Mouse (Mus musculus) heart, embryonic 14.5 days (tissue): ENCODE data around the gene Rgs12. TPM values are rescaled to one million over a fixed set of nuclear protein-coding genes. Genes with fewer than 3 reads are reported as not detected.

ENCODE experiments used
- ATAC-seq: fragments of 200-750 bp; cut with Nextera tagmentation; 2 replicates; pipeline ENCODE4 v1.8.0; 2017; ENCODE audit warnings: low read depth, moderate TSS enrichment; ENCODE audit not compliant: insufficient number of reproducible peaks, insufficient read depth, low FRiP score
- H3K27ac ChIP-seq, 2 experiments: fragments of 200-500 bp in 1 of 2; fragments of 300-500 bp in 1 of 2; sonication (generic) in 1 of 2; replicated peaks in 1 of 2; 2 replicates each; pipeline ENCODE4 v1.5.1; 2012 to 2014; ENCODE audit warnings: low read depth in 2 of 2, low read length in 2 of 2, control low read depth in 1 of 2, mild to moderate bottlenecking in 1 of 2, mixed read lengths in 1 of 2; ENCODE audit not compliant: control insufficient read depth in 1 of 2, insufficient read depth in 1 of 2
- H3K27me3 ChIP-seq: fragments of 300-500 bp; sonication (generic); 2 replicates; pipeline ENCODE4 v1.6.1; 2014; ENCODE audit warnings: mild to moderate bottlenecking, low read length, control low read depth; ENCODE audit not compliant: control insufficient read depth, insufficient read depth
- H3K36me3 ChIP-seq: fragments of 300-500 bp; sonication (generic); 2 replicates; pipeline ENCODE4 v1.6.1; 2014; ENCODE audit warnings: mild to moderate bottlenecking, control low read depth, low read length, mixed read lengths; ENCODE audit not compliant: control insufficient read depth, insufficient read depth
- H3K4me1 ChIP-seq, 2 experiments: fragments of 200-500 bp in 1 of 2; fragments of 300-500 bp in 1 of 2; sonication (generic) in 1 of 2; 2 replicates each; pipeline ENCODE4 v1.6.1; 2012 to 2014; ENCODE audit warnings: low read length in 2 of 2, control low read depth in 1 of 2, mixed read lengths in 1 of 2; ENCODE audit not compliant: control insufficient read depth in 2 of 2, insufficient read depth in 2 of 2
- H3K4me2 ChIP-seq: fragments of 300-500 bp; sonication (generic); 2 replicates; pipeline ENCODE4 v1.6.1; 2014; ENCODE audit warnings: mild to moderate bottlenecking, low read length
- H3K4me3 ChIP-seq, 2 experiments: fragments of 200-500 bp in 1 of 2; fragments of 300-500 bp in 1 of 2; sonication (generic) in 1 of 2; 2 replicates each; pipeline ENCODE4 v1.5.1; 2012 to 2014; ENCODE audit warnings: low read length in 2 of 2, mild to moderate bottlenecking in 2 of 2, control low read depth in 1 of 2, low read depth in 1 of 2, moderate library complexity in 1 of 2; ENCODE audit not compliant: control insufficient read depth in 1 of 2, insufficient read depth in 1 of 2
- H3K9ac ChIP-seq: fragments of 300-500 bp; sonication (generic); 2 replicates; pipeline ENCODE4 v1.6.1; 2014; ENCODE audit warnings: mild to moderate bottlenecking, low read length
- H3K9me3 ChIP-seq: fragments of 300-500 bp; sonication (generic); 2 replicates; pipeline ENCODE4 v1.6.1; 2016; ENCODE audit warnings: low read length, control low read depth; ENCODE audit not compliant: control insufficient read depth
- WGBS: fragments of 180-500 bp; shearing (Covaris S2); extraction: QIAGEN DNeasy Blood & Tissue Kit; methylation state at CpG from one replicate; pipeline ENCODE4 v1.1.7; 2014; 5-methylcytosine and 5-hydroxymethylcytosine counted together
- polyA plus RNA-seq: library from polyadenylated mRNA; unstranded; fragments of >200 nt; fragmentation: Nextera tagmentation; extraction: Ambion mirVana; gene quantifications from 2 replicates; pipeline ENCODE4 v1.2.1, GENCODE M21; 2014

The Rgs12 gene
- polyA plus RNA-seq, 1 experiment from 2014 or later = 30.6 TPM

DNA sequence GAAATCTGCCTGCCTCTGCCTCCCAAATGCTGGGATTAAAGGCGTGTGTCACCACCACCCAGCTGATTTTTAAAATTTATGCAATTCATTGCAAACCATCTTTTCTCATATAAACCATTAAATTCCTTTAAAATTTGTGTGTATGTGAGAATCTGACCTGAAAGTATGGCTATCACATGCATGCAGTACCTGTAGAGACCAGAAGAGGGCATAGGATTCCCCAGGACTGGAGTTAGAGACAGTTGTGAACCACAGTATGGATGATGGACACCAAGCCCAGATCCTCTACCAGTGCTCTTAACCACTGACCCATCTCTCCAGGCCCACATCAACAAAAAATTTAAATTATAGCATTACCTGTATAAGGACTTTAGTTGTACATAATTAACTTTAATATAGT, 15.8 kb upstream of the Rgs12 start:
- H3K4me2 ChIP-seq = no peak overlapping the region
- no peaks in the 10 kb centered on the region for H3K27me3 ChIP-seq
- 94% methylated on average over 1 of the region's 1 CpGs for WGBS
- no peaks in the 10 kb centered on the region for H3K36me3 ChIP-seq
- peaks cover 13 to 19% of the 10 kb centered on the region in 2 experiments for H3K4me1 ChIP-seq
- no peak overlapping the region for H3K9ac ChIP-seq
- ATAC-seq = no peak
- no peak overlapping the region for H3K27ac ChIP-seq
- H3K4me3 ChIP-seq = no peak overlapping the region
- no peaks in the 10 kb centered on the region for H3K9me3 ChIP-seq

DNA sequence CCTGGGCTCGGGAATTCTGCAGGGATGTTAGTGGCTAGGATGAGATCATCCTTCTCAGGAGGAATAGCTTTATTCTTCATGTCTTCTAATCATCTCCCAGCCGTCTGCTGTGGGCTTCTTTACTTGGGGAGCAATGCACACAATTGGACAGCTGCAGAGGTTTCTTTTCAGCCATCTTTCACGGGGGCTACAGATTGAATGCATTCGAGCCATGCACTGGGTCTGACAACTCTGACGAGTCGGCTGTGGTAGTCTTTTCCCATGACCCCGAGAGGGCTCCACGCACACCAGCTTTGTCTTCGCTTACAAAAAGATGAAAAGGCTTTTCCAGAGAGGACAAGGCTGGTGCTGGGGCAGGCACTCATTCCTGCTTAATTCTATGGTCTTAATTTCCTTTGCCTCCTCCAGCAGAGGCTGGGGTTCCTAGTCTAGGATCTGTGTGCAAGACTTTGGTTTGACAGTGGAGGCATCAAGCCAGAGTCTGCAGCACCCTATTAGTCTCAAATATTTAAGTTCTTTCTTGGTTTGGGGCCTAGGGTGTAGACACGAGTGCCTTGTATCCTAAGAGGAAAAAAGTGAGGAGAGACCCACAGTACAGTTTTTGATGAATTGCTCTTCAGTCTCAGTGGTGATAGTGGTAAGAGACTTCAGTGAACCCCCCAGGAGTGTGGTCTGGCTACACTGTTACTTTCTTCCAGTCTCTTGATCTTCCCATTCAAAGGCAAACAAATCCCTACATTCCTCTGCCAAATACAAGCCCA, 7.4 kb upstream of the Rgs12 start:
- H3K27ac ChIP-seq = no peak overlapping the region
- no peaks in the 10 kb centered on the region for H3K27me3 ChIP-seq
- H3K36me3 ChIP-seq = no peaks in the 10 kb centered on the region
- H3K9me3 ChIP-seq = no peaks in the 10 kb centered on the region
- no peak overlapping the region for H3K4me3 ChIP-seq
- no peak for ATAC-seq
- WGBS = 75% methylated on average over 10 of the region's 10 CpGs
- no peak overlapping the region for H3K4me2 ChIP-seq
- H3K9ac ChIP-seq = no peak overlapping the region
- no peaks in the 10 kb centered on the region for H3K4me1 ChIP-seq

DNA sequence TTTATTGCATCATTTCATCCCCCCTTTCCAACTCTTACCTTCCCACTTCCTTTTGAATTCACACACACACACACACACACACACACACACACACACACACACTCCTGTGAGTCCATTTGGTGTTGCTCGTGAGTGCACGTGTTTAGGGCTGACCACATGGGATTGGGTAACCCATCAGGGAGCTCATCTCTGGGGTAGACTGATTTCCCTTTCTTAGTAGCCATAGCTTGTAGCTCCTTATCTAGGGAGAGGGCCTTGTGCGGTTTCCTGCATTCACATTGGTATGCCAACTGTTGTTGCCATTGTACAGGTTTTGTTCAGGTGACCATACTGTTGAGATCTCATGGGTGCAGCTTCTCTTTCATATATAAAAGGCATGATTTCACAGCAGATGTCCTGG, 5.8 kb upstream of the Rgs12 start:
- no peak for ATAC-seq
- Histone ChIP-seq H3K9me3 (no peaks in the 10 kb centered on the region), H3K9ac (no peak overlapping the region), H3K4me2 (no peak overlapping the region), H3K4me3 (no peak overlapping the region), H3K27me3 (no peaks in the 10 kb centered on the region), H3K27ac (no peak overlapping the region), H3K4me1 (peaks cover 3 to 7% of the 10 kb centered on the region in 2 experiments; a peak in 3 of 4 replicates), H3K36me3 (no peaks in the 10 kb centered on the region)
- WGBS = 65% methylated on average over 3 of the region's 3 CpGs

DNA sequence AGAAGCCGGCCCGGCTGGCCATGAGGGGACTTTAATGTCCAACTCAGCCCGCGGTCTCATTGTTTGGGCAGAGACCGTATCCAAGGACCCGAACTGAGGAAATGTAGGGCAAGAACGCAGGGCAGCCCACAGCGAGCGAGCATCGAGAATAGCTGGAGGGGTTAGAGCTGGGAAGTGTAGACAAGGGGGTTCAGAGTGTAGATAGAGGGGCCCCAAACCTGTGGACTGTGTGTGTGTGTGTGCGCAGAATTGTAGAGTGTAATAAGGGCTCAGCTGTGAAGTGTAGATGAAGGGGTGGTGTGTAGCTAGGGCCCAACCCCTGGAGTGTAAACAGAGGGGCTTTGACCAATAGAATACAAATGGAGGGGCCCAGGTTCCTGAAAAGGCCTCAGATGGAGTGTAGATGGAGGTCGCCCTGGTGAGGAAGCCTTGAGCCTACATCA, 545 bp downstream of the Rgs12 start:
- H3K4me2 ChIP-seq = peak overlapping the region; percentile 87
- no peaks in the 10 kb centered on the region for H3K9me3 ChIP-seq
- H3K36me3 ChIP-seq = 0 out of 2 replicates have a peak, but pooled peaks cover 5% of the 10 kb centered on the region
- no peaks in the 10 kb centered on the region for H3K27me3 ChIP-seq
- H3K4me3 ChIP-seq = peak overlapping the region; percentile 85 to 91
- H3K4me1 ChIP-seq = peaks cover 26 to 38% of the 10 kb centered on the region in 2 experiments
- H3K27ac ChIP-seq = peak overlapping the region; percentile 64 to 87
- ATAC-seq = 0 out of 2 replicates have a peak, but pooled peaks have one; percentile 3
- 3% methylated on average over 12 of the region's 12 CpGs for WGBS
- H3K9ac ChIP-seq = peak overlapping the region; percentile 98

DNA sequence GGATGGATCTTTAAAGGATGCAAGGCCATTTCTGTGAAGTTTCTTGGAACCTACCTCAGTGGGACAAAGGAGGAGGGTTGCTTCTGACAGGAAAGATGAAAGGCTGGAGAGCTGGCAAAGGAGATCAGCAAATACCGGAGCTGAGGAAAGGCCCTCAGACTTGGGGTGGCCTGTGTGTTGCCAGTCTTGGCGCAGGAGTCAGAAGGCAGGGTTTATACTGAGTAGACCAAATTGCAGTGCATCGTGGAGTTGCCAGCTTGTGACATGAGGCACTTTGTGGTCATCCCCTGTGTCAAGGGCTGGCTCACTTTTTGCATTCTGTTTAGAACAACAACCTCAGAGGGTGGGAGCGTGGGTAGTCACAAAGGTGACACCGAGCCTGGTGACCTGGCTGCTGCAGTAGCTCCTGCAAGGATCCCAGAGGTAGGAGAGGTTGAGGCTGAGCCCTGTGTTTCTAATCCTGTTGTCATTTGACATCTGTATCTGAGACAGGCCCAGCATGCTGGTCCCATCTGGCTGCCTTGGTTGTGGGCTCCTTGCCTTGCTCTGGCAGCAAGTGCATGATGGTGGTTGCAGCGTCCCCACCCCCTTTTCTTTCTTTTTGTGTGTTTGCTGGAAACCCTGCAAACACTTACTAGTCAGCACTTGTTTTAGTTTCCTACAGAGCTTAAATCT, 1.4 kb downstream of the Rgs12 start:
- Histone ChIP-seq H3K4me1 (peaks cover 34 to 47% of the 10 kb centered on the region in 2 experiments), H3K27ac (peak overlapping the region in 1 of 2 experiments; percentile 87; a peak in 2 of 4 replicates), H3K9me3 (no peaks in the 10 kb centered on the region), H3K4me3 (peak overlapping the region; percentile 85 to 91), H3K9ac (peak overlapping the region; percentile 98), H3K4me2 (peak overlapping the region; percentile 87), H3K27me3 (no peaks in the 10 kb centered on the region), H3K36me3 (0 out of 2 replicates have a peak, but pooled peaks cover 5% of the 10 kb centered on the region)
- 74% methylated on average over 6 of the region's 6 CpGs for WGBS
- ATAC-seq = no peak

DNA sequence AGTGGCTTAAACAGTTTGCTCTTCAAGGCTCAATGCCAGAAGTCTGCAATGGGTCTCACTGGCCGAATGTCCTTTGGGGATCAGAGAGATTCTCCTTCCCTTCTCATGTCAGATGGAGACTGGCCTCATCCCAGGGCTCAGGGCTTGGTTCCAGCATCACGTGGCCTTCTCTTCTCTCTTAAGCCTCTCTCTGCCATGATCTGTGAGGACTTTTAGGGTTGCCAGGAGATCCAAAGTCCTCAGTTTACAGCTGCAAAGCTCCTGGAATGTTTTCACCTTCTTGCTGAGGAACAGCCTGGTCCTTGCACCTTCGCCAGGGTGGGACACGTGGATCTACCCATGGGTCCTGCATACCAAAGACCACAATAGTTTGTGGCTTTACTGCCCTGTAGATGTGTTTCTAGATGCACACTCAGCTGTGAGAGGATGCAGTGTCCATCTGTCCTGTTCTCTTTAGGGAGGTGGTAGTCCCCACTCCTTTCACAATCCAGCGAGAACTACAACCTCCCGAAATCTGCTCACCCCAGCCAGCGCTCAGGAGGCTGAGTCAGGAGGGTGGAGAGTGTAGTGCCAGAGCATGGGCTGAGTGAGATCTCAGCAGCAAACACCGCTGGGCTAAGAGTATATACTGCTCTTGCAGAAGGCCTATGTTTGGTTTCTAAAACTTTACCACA, 2.1 kb downstream of the Rgs12 start:
- ATAC-seq = no peak
- H3K4me1 ChIP-seq = peaks cover 40 to 53% of the 10 kb centered on the region in 2 experiments

DNA sequence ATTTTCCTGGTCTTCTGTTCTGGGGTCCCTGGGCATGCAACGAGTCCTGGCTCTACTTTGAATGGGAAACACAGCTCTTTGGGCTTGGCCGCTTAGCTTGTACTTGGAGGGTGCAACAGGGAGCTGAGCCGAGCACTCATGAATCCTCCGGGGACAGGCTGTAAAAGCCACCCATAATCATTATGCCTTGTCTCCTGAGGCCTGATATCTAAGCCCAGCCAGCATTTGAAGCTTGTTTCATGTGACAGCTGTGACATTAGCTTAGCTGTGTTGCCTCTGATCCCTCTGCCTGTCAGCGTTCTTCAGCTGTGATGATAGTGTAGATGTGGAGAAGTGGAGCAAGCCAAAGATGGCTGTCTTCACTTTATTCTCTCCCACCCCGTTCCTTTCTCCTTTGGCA, 5.3 kb downstream of the Rgs12 start:
- H3K27ac ChIP-seq = peak overlapping the region; percentile 63 to 68
- H3K36me3 ChIP-seq = peaks cover 5% of the 10 kb centered on the region; the same call in 1 of the 2 replicates
- H3K4me3 ChIP-seq = no peak overlapping the region
- peak overlapping the region; percentile 22; the same call in 1 of the 2 replicates for H3K9ac ChIP-seq
- H3K27me3 ChIP-seq = no peaks in the 10 kb centered on the region
- H3K4me1 ChIP-seq = peaks cover 51 to 56% of the 10 kb centered on the region in 2 experiments
- no peak for ATAC-seq
- WGBS = 27% methylated on average over 6 of the region's 6 CpGs
- peak overlapping the region; percentile 37 for H3K4me2 ChIP-seq
- no peaks in the 10 kb centered on the region for H3K9me3 ChIP-seq

More for the DNA sequence above, 2.1 kb downstream of the Rgs12 start:
- Histone ChIP-seq H3K36me3 (0 out of 2 replicates have a peak, but pooled peaks cover 5% of the 10 kb centered on the region), H3K27me3 (no peaks in the 10 kb centered on the region), H3K27ac (0 out of 4 replicates have a peak overlapping the region, but pooled peaks of 1 of the 2 experiments have one; percentile 10), H3K9ac (peak overlapping the region; percentile 98; the same call in 1 of the 2 replicates), H3K4me2 (peak overlapping the region; percentile 87), H3K4me3 (no peak overlapping the region), H3K9me3 (no peaks in the 10 kb centered on the region)
- WGBS = 96% methylated on average over 8 of the region's 8 CpGs
